Mouse (Mus musculus) spleen, adult 2 months (tissue): Measurements from ENCODE around the gene Pak7.

ENCODE experiments used
- CTCF ChIP-seq: fragments of 200-500 bp; IDR thresholded peaks from 2 replicates; pipeline ENCODE4 v1.5.1; 2011; ENCODE audit warnings: mild to moderate bottlenecking, inconsistent platforms; ENCODE audit not compliant: insufficient read depth, insufficient read length, insufficient replicate concordance; ENCODE audit errors: extremely low read depth
- POLR2A ChIP-seq: fragments of 200-500 bp; IDR thresholded peaks from 2 replicates; pipeline ENCODE4 v1.6.1; 2011; ENCODE audit warnings: low read depth, low read length, inconsistent platforms

GRCm38 (mm10) chr2:136402587-136402986 is 14.8 kb upstream of the Pak7 start:
- TF ChIP-seq POLR2A (no peak), CTCF (no peak)
